Mouse (Mus musculus) cerebellum, adult 2 months (tissue): ENCODE measurements around the gene Prr5l. TPM values are rescaled to one million over a fixed set of nuclear protein-coding genes. Genes with fewer than 3 reads are reported as not detected.

Experiments
- DNase-seq, 2 experiments: peaks; one replicate each; pipeline ENCODE4 v3.0.0; 2021
- H3K27ac ChIP-seq: fragments of 200-500 bp; 2 replicates; pipeline ENCODE4 v1.5.1; 2012; ENCODE audit warnings: low read length, control low read depth, inconsistent platforms; ENCODE audit not compliant: insufficient read depth
- H3K27me3 ChIP-seq: fragments of 200-500 bp; 2 replicates; pipeline ENCODE4 v1.6.1; 2012; ENCODE audit warnings: inconsistent platforms, mild to moderate bottlenecking, low read length, moderate library complexity; ENCODE audit not compliant: control insufficient read depth, insufficient read depth
- H3K4me1 ChIP-seq: fragments of 200-500 bp; 2 replicates; pipeline ENCODE4 v1.6.1; 2011; ENCODE audit warnings: low read length; ENCODE audit not compliant: control insufficient read depth, insufficient read depth
- H3K4me3 ChIP-seq: fragments of 200-500 bp; replicated peaks from 2 replicates; pipeline ENCODE3; 2011; ENCODE audit warnings: mild to moderate bottlenecking, low read depth, low read length, control low read depth; ENCODE audit not compliant: insufficient read depth
- CTCF ChIP-seq: fragments of 200-500 bp; IDR thresholded peaks from 2 replicates; pipeline ENCODE4 v1.5.1; 2011; ENCODE audit warnings: low read depth, mild to moderate bottlenecking, control low read depth, low read length, moderate library complexity, borderline replicate concordance; ENCODE audit not compliant: insufficient read depth
- POLR2A ChIP-seq: fragments of 200-500 bp; IDR thresholded peaks from 2 replicates; pipeline ENCODE4 v1.6.1; 2011; ENCODE audit warnings: low read length, control low read depth, borderline replicate concordance; ENCODE audit not compliant: insufficient read depth
- WGBS: fragments of 180-500 bp; shearing (Covaris S2); methylation state at CpG from one replicate; pipeline ENCODE4 v1.1.7; 2018; 5-methylcytosine and 5-hydroxymethylcytosine counted together
- polyA plus RNA-seq: library from polyadenylated mRNA; depleted of rRNA; stranded (reverse); fragments of >200 nt; gene quantifications from 2 replicates; pipeline ENCODE4 v1.2.3, GENCODE M21; 2012; rRNA removed

Prr5l gene
- polyA plus RNA-seq = 28.5 and 37.8 TPM in 2 replicates

GRCm38 (mm10) chr2:101882998-101883397 is at the start of gene Prr5l:
Prr5l (minus strand) TSS chr2:101883027.
- no peak for DNase-seq

GRCm38 (mm10) chr2:101932169-101932936 is 49.5 kb upstream of the Prr5l start:
- peak; percentile 46 to 54 for DNase-seq
- 24% methylated on average over 14 of the region's 14 CpGs for WGBS
- no peak for TF ChIP-seq POLR2A
- no peak for TF ChIP-seq CTCF
- Histone ChIP-seq H3K4me1 (peaks cover 10% of the 10 kb centered on the region; the same call in 1 of the 2 replicates), H3K27me3 (no peaks in the 10 kb centered on the region), H3K27ac (no peak overlapping the region), H3K4me3 (no peak overlapping the region)

More at GRCm38 (mm10) chr2:101882998-101883397, at the start of gene Prr5l:
- peak within 1 kb of the TSS; percentile 10 for H3K4me3 ChIP-seq
- peak within 1 kb of the TSS; percentile 73 for H3K27ac ChIP-seq
- TF ChIP-seq POLR2A = no peak
- no peak for TF ChIP-seq CTCF
- 10% methylated on average over 3 of the region's 3 CpGs for WGBS
- H3K27me3 ChIP-seq = no peaks in the 10 kb centered on the region
- peaks cover 4% of the 10 kb centered on the region; the same call in 1 of the 2 replicates for H3K4me1 ChIP-seq

DNA sequence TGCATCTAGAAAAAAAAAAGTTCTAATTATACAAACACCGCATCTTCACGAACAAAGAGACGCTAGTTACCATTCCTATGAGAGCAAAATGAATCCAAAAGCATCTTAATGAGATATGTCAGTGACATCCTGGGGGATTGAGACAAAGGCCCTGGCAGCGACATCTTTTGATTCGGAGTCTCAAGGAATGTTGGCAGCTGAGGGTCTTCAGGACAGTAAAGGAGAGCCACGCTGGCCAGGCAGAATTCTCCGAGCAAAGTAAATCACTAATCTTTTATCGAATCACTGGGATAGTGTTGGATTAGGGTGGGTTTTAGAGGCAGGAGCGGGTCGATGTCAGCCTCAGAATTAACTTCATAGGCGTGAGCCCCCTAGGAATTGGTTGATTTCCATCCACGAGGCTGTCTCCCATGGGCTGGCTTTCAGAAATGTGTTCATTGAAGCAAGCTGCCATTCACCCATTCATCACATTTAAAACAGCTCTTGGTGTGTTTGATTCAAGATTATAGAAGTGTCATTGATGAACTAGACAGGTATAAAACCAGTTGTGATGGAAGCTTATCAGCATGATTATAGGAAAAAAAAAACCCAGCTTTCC is 42.9 kb upstream of the Prr5l start:
- H3K4me3 ChIP-seq = no peak overlapping the region
- no peak for DNase-seq
- TF ChIP-seq CTCF = no peak
- no peak for TF ChIP-seq POLR2A
- WGBS = 62% methylated on average over 12 of the region's 12 CpGs
- H3K27ac ChIP-seq = no peak overlapping the region
- H3K4me1 ChIP-seq = no peaks in the 10 kb centered on the region
- no peaks in the 10 kb centered on the region for H3K27me3 ChIP-seq

- no peak overlapping the region for H3K27ac ChIP-seq
- no peak overlapping the region for H3K4me3 ChIP-seq
- H3K4me1 ChIP-seq = no peaks in the 10 kb centered on the region
- 80% methylated on average over 3 of the region's 3 CpGs for WGBS
- TF ChIP-seq POLR2A (no peak), CTCF (no peak)
- no peak for DNase-seq
- H3K27me3 ChIP-seq = no peaks in the 10 kb centered on the region
These were observed 42.4 kb upstream of the Prr5l start for GRCm38 (mm10) chr2:101925183-101925582.

DNA sequence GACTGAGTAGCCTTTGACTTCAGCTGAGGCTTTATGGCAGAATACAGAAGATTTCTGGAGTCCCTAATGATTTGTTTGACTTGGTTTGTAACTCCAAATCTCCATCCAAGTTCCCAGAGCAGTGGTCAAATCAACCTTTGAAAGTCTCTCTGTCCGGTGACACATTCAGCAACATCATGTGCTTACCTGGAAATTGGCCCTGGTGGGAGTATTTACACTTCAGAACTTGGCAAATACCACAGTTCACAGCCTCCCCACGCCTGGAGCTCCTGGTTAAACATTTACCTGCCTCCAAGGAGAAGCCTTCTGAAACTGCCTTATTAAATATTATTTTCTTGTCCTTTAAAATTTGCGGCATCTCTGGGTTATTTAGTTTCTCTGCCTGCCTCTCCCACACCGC is 40.4 kb upstream of the Prr5l start:
- Histone ChIP-seq H3K27ac (no peak overlapping the region), H3K4me3 (no peak overlapping the region), H3K27me3 (no peaks in the 10 kb centered on the region), H3K4me1 (no peaks in the 10 kb centered on the region)
- WGBS = 85% methylated on average over 4 of the region's 4 CpGs
- no peak for DNase-seq
- TF ChIP-seq CTCF = no peak
- TF ChIP-seq POLR2A = no peak

- no peak overlapping the region for H3K27ac ChIP-seq
- H3K4me3 ChIP-seq = no peak overlapping the region
- TF ChIP-seq CTCF (no peak), POLR2A (no peak)
- H3K27me3 ChIP-seq = no peaks in the 10 kb centered on the region
- H3K4me1 ChIP-seq = no peaks in the 10 kb centered on the region
- DNase-seq = peak in 1 of 2 experiments; percentile 3
- 96% methylated on average over 4 of the region's 4 CpGs for WGBS
These were observed 39.5 kb upstream of the Prr5l start for GRCm38 (mm10) chr2:101922302-101922701.

GRCm38 (mm10) chr2:101920136-101920554 is 37.3 kb upstream of the Prr5l start:
- H3K4me3 ChIP-seq = no peak overlapping the region
- H3K4me1 ChIP-seq = no peaks in the 10 kb centered on the region
- H3K27me3 ChIP-seq = no peaks in the 10 kb centered on the region
- no peak for TF ChIP-seq CTCF
- TF ChIP-seq POLR2A = no peak
- 71% methylated on average over 2 of the region's 2 CpGs for WGBS
- no peak for DNase-seq
- no peak overlapping the region for H3K27ac ChIP-seq

DNA sequence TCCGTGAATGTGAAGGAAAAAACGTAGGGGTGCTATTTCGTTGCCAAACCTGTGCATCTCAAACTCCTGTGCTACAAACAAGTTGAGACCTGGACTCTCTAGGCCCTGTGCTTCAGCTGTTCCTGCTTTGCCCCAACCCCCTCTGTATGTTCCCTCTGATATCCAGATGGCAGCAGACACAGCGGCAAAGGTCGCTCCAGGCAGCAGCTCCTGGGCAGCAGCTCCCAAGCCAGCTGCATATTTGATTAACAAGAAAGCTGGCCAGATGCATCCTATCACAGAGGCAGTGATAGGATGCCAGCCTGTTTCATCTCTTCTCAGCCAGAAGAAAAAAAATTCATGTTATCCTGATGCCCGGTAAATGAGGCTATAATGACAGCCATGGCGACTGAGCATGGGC is 35.7 kb upstream of the Prr5l start:
- TF ChIP-seq POLR2A (no peak), CTCF (no peak)
- no peaks in the 10 kb centered on the region for H3K4me1 ChIP-seq
- H3K27ac ChIP-seq = no peak overlapping the region
- 64% methylated on average over 7 of the region's 7 CpGs for WGBS
- no peak overlapping the region for H3K4me3 ChIP-seq
- DNase-seq = no peak
- H3K27me3 ChIP-seq = no peaks in the 10 kb centered on the region
